Mouse (Mus musculus): ENCODE results near the gene 1700021F07Rik.

DNA sequence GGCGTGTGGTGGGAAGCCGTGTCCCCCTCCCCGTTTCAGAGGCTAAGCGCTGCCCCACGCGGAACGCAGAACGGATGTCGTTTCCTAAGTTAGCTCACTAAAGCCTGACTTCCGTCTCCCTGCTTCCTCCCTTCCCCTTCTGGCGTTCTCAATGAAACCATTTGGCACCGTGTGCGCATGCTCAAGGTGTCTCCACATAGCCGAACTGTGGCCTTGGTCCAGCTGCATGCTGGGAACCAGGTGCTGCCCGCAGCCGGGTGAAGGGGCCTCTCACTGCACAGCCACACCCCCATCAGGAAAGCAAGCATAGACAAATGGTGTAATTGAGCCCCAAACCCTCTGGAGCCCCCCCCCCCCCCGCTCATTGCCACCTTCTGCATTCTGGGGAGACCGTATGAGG, 13.0 kb downstream of the 1700021F07Rik start:
- TF ChIP-seq CTCF (IDR thresholded peaks at IDR 0.05; ENCODE audit: control insufficient read depth, insufficient read depth, insufficient read length), result no peak
- no peak for TF ChIP-seq CEBPB (IDR thresholded peaks at IDR 0.05; ENCODE audit: low read depth)
- no peak for TF ChIP-seq MYOG (IDR thresholded peaks at IDR 0.05; ENCODE audit: control insufficient read depth, extremely low read depth, insufficient read length)
- no peak for TF ChIP-seq MYOD1 (IDR thresholded peaks at IDR 0.05; ENCODE audit: control insufficient read depth, insufficient read length, low read depth)
